ENCODE assay signal across 9 mouse cellular contexts in the genomic region with DNA sequence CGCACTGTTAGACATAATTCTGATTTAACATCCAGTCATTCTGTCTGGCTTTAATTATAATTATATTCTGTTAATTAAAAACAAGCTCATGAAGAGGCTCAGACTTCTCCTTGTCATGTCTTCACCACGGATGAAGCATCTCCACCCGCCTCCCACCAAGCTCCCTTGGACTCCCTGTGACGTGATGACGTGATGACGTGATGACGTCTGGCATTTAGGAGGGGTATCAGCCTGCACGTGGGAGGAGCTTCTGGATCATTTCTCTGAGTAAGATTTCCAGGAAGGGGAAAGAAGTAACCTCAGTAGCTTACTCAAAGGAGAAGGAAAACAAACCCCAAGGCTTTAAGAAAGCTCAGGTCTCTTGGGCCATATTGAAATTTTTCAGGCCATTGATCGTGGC.
DNase-seq lines count a peak whose midpoint lies in the region; ATAC-seq and TF ChIP-seq lines count a peak whose summit lies in the region.
"Had no signal": no experiment of that assay in that cellular context is flagged by ENCODE, and none has a peak within 500 bp of the region (broad histone marks: within the 10 kb centered on the region; RNA-seq: fewer than 3 reads in every experiment).

No protein-coding gene starts in this region.

- peak; percentile 7 to 34 for DNase-seq in cerebellum, postnatal 25 days
- no peak for DNase-seq in cerebellum, adult 11 months
- peak; percentile 39 for DNase-seq in midbrain, embryonic 10.5 days (ENCODE audit: low spot score)
- DNase-seq in thymus, adult 2 months = no peak
- DNase-seq: liver, embryonic 13.5 days had no signal

- H3K36me3 ChIP-seq in midbrain, embryonic 10.5 days = no peaks in the 10 kb centered on the region
- H3K36me3 ChIP-seq in midbrain, embryonic 16.5 days (ENCODE audit: control insufficient read depth, insufficient read depth, low read length) = no peaks in the 10 kb centered on the region
- no peaks in the 10 kb centered on the region for H3K36me3 ChIP-seq in forebrain, embryonic 16.5 days (ENCODE audit: control insufficient read depth, insufficient read depth)
- no peaks in the 10 kb centered on the region for H3K36me3 ChIP-seq in midbrain, embryonic 12.5 days
- no peaks in the 10 kb centered on the region for H3K36me3 ChIP-seq in kidney, embryonic 15.5 days
- H3K36me3 ChIP-seq in thymus, adult 2 months (ENCODE audit: control insufficient read depth, insufficient read depth, low read length) = peaks cover 25% of the 10 kb centered on the region
- H3K36me3 ChIP-seq: liver, embryonic 13.5 days had no signal

- H3K4me3 ChIP-seq in midbrain, embryonic 10.5 days = 0 out of 2 replicates have a peak overlapping the region, but pooled peaks have one; percentile 7
- no peak overlapping the region for H3K4me3 ChIP-seq in midbrain, embryonic 16.5 days (ENCODE audit: low read depth, low read length)
- H3K4me3 ChIP-seq in forebrain, embryonic 16.5 days (replicated peaks; ENCODE audit: low read length) = peak overlapping the region; percentile 9; the same call in 1 of the 2 replicates
- H3K4me3 ChIP-seq in midbrain, embryonic 12.5 days = no peak overlapping the region
- H3K4me3 ChIP-seq in kidney, embryonic 15.5 days (replicated peaks) = no peak overlapping the region
- no peak overlapping the region for H3K4me3 ChIP-seq in thymus, adult 2 months (ENCODE audit: control insufficient read depth, insufficient read depth, low read length)
- H3K4me3 ChIP-seq: liver, embryonic 13.5 days had no signal

- H3K9ac ChIP-seq in midbrain, embryonic 16.5 days (ENCODE audit: low read depth, low read length) = no peak overlapping the region
- no peak overlapping the region for H3K9ac ChIP-seq in forebrain, embryonic 16.5 days (replicated peaks; ENCODE audit: low read depth, low read length)
- no peak overlapping the region for H3K9ac ChIP-seq in midbrain, embryonic 12.5 days (replicated peaks)
- H3K9ac ChIP-seq in kidney, embryonic 15.5 days = no peak overlapping the region
- H3K9ac ChIP-seq: liver, embryonic 13.5 days had no signal

- TF ChIP-seq POLR2A in thymus, adult 2 months (IDR thresholded peaks at IDR 0.05; ENCODE audit: control insufficient read depth, extremely low read depth, insufficient read depth, low read length, poor library complexity) = no peak

- no peaks in the 10 kb centered on the region for H3K27me3 ChIP-seq in midbrain, embryonic 10.5 days (ENCODE audit: low read depth, poor library complexity, severe bottlenecking)
- no peaks in the 10 kb centered on the region for H3K27me3 ChIP-seq in midbrain, embryonic 16.5 days (ENCODE audit: control insufficient read depth, insufficient read depth, low read depth, low read length)
- no peaks in the 10 kb centered on the region for H3K27me3 ChIP-seq in forebrain, embryonic 16.5 days (replicated peaks; ENCODE audit: control insufficient read depth, insufficient read depth, low read length)
- no peaks in the 10 kb centered on the region for H3K27me3 ChIP-seq in midbrain, embryonic 12.5 days
- peaks cover 3% of the 10 kb centered on the region; the same call in 1 of the 2 replicates for H3K27me3 ChIP-seq in kidney, embryonic 15.5 days
- no peaks in the 10 kb centered on the region for H3K27me3 ChIP-seq in thymus, adult 2 months (ENCODE audit: control insufficient read depth, insufficient read depth, low read length)

- H3K4me1 ChIP-seq in midbrain, embryonic 10.5 days = no peaks in the 10 kb centered on the region
- H3K4me1 ChIP-seq in midbrain, embryonic 16.5 days (ENCODE audit: control insufficient read depth, insufficient read depth, low read length) = no peaks in the 10 kb centered on the region
- H3K4me1 ChIP-seq in forebrain, embryonic 16.5 days (replicated peaks; ENCODE audit: control insufficient read depth, insufficient read depth, low read length) = no peaks in the 10 kb centered on the region
- no peaks in the 10 kb centered on the region for H3K4me1 ChIP-seq in midbrain, embryonic 12.5 days
- peaks cover 11% of the 10 kb centered on the region for H3K4me1 ChIP-seq in kidney, embryonic 15.5 days
- no peaks in the 10 kb centered on the region for H3K4me1 ChIP-seq in thymus, adult 2 months (replicated peaks; ENCODE audit: control insufficient read depth, insufficient read depth, low read length)
- H3K4me1 ChIP-seq: liver, embryonic 13.5 days had no signal

- ATAC-seq in midbrain, embryonic 16.5 days = no peak
- ATAC-seq in forebrain, embryonic 16.5 days = no peak
- ATAC-seq in midbrain, embryonic 12.5 days (ENCODE audit: low FRiP score, low read depth) = no peak
- no peak for ATAC-seq in kidney, embryonic 15.5 days (replicated peaks; ENCODE audit: low FRiP score)

- no peak overlapping the region for H3K4me2 ChIP-seq in midbrain, embryonic 16.5 days (ENCODE audit: low read length)
- peak overlapping the region; percentile 4 for H3K4me2 ChIP-seq in forebrain, embryonic 16.5 days (ENCODE audit: low read length)
- H3K4me2 ChIP-seq in midbrain, embryonic 12.5 days (replicated peaks) = peak overlapping the region; percentile 23; the same call in 1 of the 2 replicates
- no peak overlapping the region for H3K4me2 ChIP-seq in kidney, embryonic 15.5 days
- H3K4me2 ChIP-seq: liver, embryonic 13.5 days had no signal

- TF ChIP-seq CTCF in thymus, adult 2 months (IDR thresholded peaks at IDR 0.05; ENCODE audit: borderline replicate concordance, control insufficient read depth, extremely low read depth, insufficient read depth, low read length, poor library complexity) = no peak

- H3K27ac ChIP-seq in midbrain, embryonic 10.5 days (replicated peaks) = no peak overlapping the region; the same call in 1 of the 2 replicates
- no peak overlapping the region for H3K27ac ChIP-seq in midbrain, embryonic 16.5 days (ENCODE audit: low read length)
- no peak overlapping the region for H3K27ac ChIP-seq in forebrain, embryonic 16.5 days (ENCODE audit: low read length)
- no peak overlapping the region for H3K27ac ChIP-seq in midbrain, embryonic 12.5 days (replicated peaks)
- H3K27ac ChIP-seq in kidney, embryonic 15.5 days = no peak overlapping the region
- H3K27ac ChIP-seq in thymus, adult 2 months (ENCODE audit: control insufficient read depth, insufficient read depth, low read length) = no peak overlapping the region
- H3K27ac ChIP-seq: liver, embryonic 13.5 days had no signal

- no peaks in the 10 kb centered on the region for H3K9me3 ChIP-seq in midbrain, embryonic 10.5 days (replicated peaks)
- no peaks in the 10 kb centered on the region for H3K9me3 ChIP-seq in midbrain, embryonic 16.5 days (replicated peaks; ENCODE audit: control insufficient read depth, low read length, poor library complexity, severe bottlenecking)
- no peaks in the 10 kb centered on the region for H3K9me3 ChIP-seq in forebrain, embryonic 16.5 days (ENCODE audit: control insufficient read depth, low read length)
- H3K9me3 ChIP-seq in midbrain, embryonic 12.5 days = no peaks in the 10 kb centered on the region
- no peaks in the 10 kb centered on the region for H3K9me3 ChIP-seq in kidney, embryonic 15.5 days (replicated peaks)
- H3K9me3 ChIP-seq: liver, embryonic 13.5 days had no signal

- WGBS in midbrain, embryonic 10.5 days = 59% methylated on average over 9 of the region's 9 CpGs
- WGBS in midbrain, embryonic 16.5 days = 52% methylated on average over 9 of the region's 9 CpGs
- 40% methylated on average over 9 of the region's 9 CpGs for WGBS in forebrain, embryonic 16.5 days
- WGBS in midbrain, embryonic 12.5 days = 51% methylated on average over 9 of the region's 9 CpGs
- 45% methylated on average over 9 of the region's 9 CpGs for WGBS in kidney, embryonic 15.5 days
- WGBS in thymus, adult 2 months = 94% methylated on average over 9 of the region's 9 CpGs

Comparison
In these comparisons a context has a peak if more than half of its experiments do, and no peak if none do; other contexts are left out.
1. DNase-seq: peak in cerebellum, postnatal 25 days (2 of 2) and midbrain, embryonic 10.5 days (single experiment); none in cerebellum, adult 11 months (single experiment) and thymus, adult 2 months (single experiment).
2. H3K4me3 ChIP-seq: peak in midbrain, embryonic 10.5 days (single experiment) and forebrain, embryonic 16.5 days (single experiment); none in midbrain, embryonic 16.5 days (single experiment), midbrain, embryonic 12.5 days (single experiment), kidney, embryonic 15.5 days (single experiment) and thymus, adult 2 months (single experiment).
3. H3K4me2 ChIP-seq: peak in forebrain, embryonic 16.5 days (single experiment) and midbrain, embryonic 12.5 days (single experiment); none in midbrain, embryonic 16.5 days (single experiment) and kidney, embryonic 15.5 days (single experiment).